Comparison of ENCODE assay signal across 8 mouse cellular contexts in genomic region chr9:34797688-34798339, GRCm38 (mm10).
DNase-seq lines count a peak whose midpoint lies in the region.
"Had no signal": no experiment of that assay in that cellular context is flagged by ENCODE, and none has a peak within 500 bp of the region (broad histone marks: within the 10 kb centered on the region; RNA-seq: fewer than 3 reads in every experiment).

No protein-coding gene starts in this region.

- peak; percentile 14 to 52 for DNase-seq in heart, adult 9 months (ENCODE audit: low spot score in 2 of 2)
- DNase-seq in heart, postnatal 4 days = no peak
- DNase-seq in Muller cell, postnatal 12 days (ENCODE audit: inconsistent ontology term) = peak; percentile 70
- DNase-seq in embryo, embryonic 10 days (ENCODE audit: low spot score) = peak; percentile 43
- peak; percentile 60 for DNase-seq in hindlimb bud, embryonic 11.5 days (ENCODE audit: extremely low spot score, low read depth, low spot score)
- no peak for DNase-seq in right cerebral cortex, postnatal 36 days (ENCODE audit: low spot score in 2 of 2)
- DNase-seq in spleen, postnatal 10 days (ENCODE audit: low spot score in 2 of 2) = no peak
- DNase-seq: adrenal gland, postnatal 10 days had no signal

Comparison
In these comparisons a context has a peak if more than half of its experiments do, and no peak if none do; other contexts are left out.
1. DNase-seq: peak in heart, adult 9 months (2 of 2), Muller cell, postnatal 12 days (single experiment), embryo, embryonic 10 days (single experiment) and hindlimb bud, embryonic 11.5 days (single experiment); none in heart, postnatal 4 days (single experiment), right cerebral cortex, postnatal 36 days (0 of 2) and spleen, postnatal 10 days (0 of 2).